Mouse (Mus musculus): ENCODE measurements around the gene Tdo2. TPM values are rescaled to one million over a fixed set of nuclear protein-coding genes. Genes with fewer than 3 reads are reported as not detected.

Gene Tdo2
- total RNA-seq, 2 experiments from 2014 or later = 0.57 to 0.62 TPM

Other genes with a start within 250 kb of the Tdo2 start
- gene Ctso, start 43.6 kb downstream of the Tdo2 start, total RNA-seq (2021) = 10 to 100 TPM; 15.3 to 15.5 TPM
- gene Asic5, start 6.1 kb upstream of the Tdo2 start, total RNA-seq (2021) = not detected
- gene Gucy1b1, start 98.5 kb upstream of the Tdo2 start, total RNA-seq (2021) = 100 to 1,000 TPM; 164 to 168 TPM
- gene Gucy1a1, start 169.6 kb upstream of the Tdo2 start, total RNA-seq (2021) = 10 to 100 TPM; 69.2 to 89.4 TPM